Mouse (Mus musculus): Measurements from ENCODE around the gene Rtn2. TPM values are rescaled to one million over a fixed set of nuclear protein-coding genes. Genes with fewer than 3 reads are reported as not detected.
A peak's percentile ranks its signal among the peaks of the same experiment; 100 is the strongest.

Rtn2 gene
- polyA plus RNA-seq, 1 experiment from 2014 or later, result 8.0 TPM

GRCm38 (mm10) chr7:19325262-19326199 is 43.1 kb downstream of the Rtn2 start:
- Histone ChIP-seq H3K9me3 (ENCODE audit: low read length) (no peaks in the 10 kb centered on the region), H3K4me3 (ENCODE audit: low read length) (no peak overlapping the region), H3K4me2 (replicated peaks; ENCODE audit: low read depth, low read length) (no peak overlapping the region; the same call in 1 of the 2 replicates), H3K27ac (ENCODE audit: low read length) (no peak overlapping the region), H3K36me3 (ENCODE audit: insufficient read depth, low read length) (no peaks in the 10 kb centered on the region), H3K27me3 (ENCODE audit: insufficient read depth, low read length) (no peaks in the 10 kb centered on the region), H3K4me1 (ENCODE audit: insufficient read depth, low read length) (peaks cover 18% of the 10 kb centered on the region), H3K9ac (replicated peaks; ENCODE audit: low read length) (no peak overlapping the region)
- ATAC-seq (ENCODE audit: low FRiP score, low TSS enrichment), result no peak
- 70% methylated on average over 21 of the region's 21 CpGs for WGBS

GRCm38 (mm10) chr7:19326359-19326758 is 43.9 kb downstream of the Rtn2 start:
- peak overlapping the region; percentile 90 for H3K27ac ChIP-seq (ENCODE audit: low read length)
- peak overlapping the region; percentile 46 for H3K4me3 ChIP-seq (ENCODE audit: low read length)
- no peaks in the 10 kb centered on the region for H3K9me3 ChIP-seq (ENCODE audit: low read length)
- H3K4me1 ChIP-seq (ENCODE audit: insufficient read depth, low read length), result peaks cover 14% of the 10 kb centered on the region
- peak overlapping the region; percentile 68 for H3K4me2 ChIP-seq (replicated peaks; ENCODE audit: low read depth, low read length)
- H3K36me3 ChIP-seq (ENCODE audit: insufficient read depth, low read length), result no peaks in the 10 kb centered on the region
- peak overlapping the region; percentile 60 for H3K9ac ChIP-seq (replicated peaks; ENCODE audit: low read length)
- H3K27me3 ChIP-seq (ENCODE audit: insufficient read depth, low read length), result no peaks in the 10 kb centered on the region
- ATAC-seq (ENCODE audit: low FRiP score, low TSS enrichment), result peak; percentile 79
- under 1% methylated on average over 16 of the region's 20 CpGs for WGBS

- H3K9ac ChIP-seq (replicated peaks; ENCODE audit: low read length), result peak overlapping the region; percentile 60; the same call in 1 of the 2 replicates
- H3K36me3 ChIP-seq (ENCODE audit: insufficient read depth, low read length), result no peaks in the 10 kb centered on the region
- peak overlapping the region; percentile 46 for H3K4me3 ChIP-seq (ENCODE audit: low read length)
- under 1% methylated on average over 22 of the region's 22 CpGs for WGBS
- H3K27ac ChIP-seq (ENCODE audit: low read length), result peak overlapping the region; percentile 90
- H3K27me3 ChIP-seq (ENCODE audit: insufficient read depth, low read length), result no peaks in the 10 kb centered on the region
- H3K4me2 ChIP-seq (replicated peaks; ENCODE audit: low read depth, low read length), result peak overlapping the region; percentile 68
- H3K4me1 ChIP-seq (ENCODE audit: insufficient read depth, low read length), result peaks cover 14% of the 10 kb centered on the region
- H3K9me3 ChIP-seq (ENCODE audit: low read length), result no peaks in the 10 kb centered on the region
- ATAC-seq (ENCODE audit: low FRiP score, low TSS enrichment), result peak; percentile 85
Measured at GRCm38 (mm10) chr7:19327128-19327527, 44.7 kb downstream of the Rtn2 start.

- ATAC-seq (ENCODE audit: low FRiP score, low TSS enrichment), result no peak
- no peak overlapping the region for H3K4me3 ChIP-seq (ENCODE audit: low read length)
- H3K4me2 ChIP-seq (replicated peaks; ENCODE audit: low read depth, low read length), result peak overlapping the region; percentile 68; the same call in 1 of the 2 replicates
Measured at GRCm38 (mm10) chr7:19327782-19328181, 45.4 kb downstream of the Rtn2 start.

GRCm38 (mm10) chr7:19328425-19328824 is 46.0 kb downstream of the Rtn2 start:
- no peaks in the 10 kb centered on the region for H3K27me3 ChIP-seq (ENCODE audit: insufficient read depth, low read length)
- no peak overlapping the region for H3K27ac ChIP-seq (ENCODE audit: low read length)
- ATAC-seq (ENCODE audit: low FRiP score, low TSS enrichment), result no peak
- H3K4me1 ChIP-seq (ENCODE audit: insufficient read depth, low read length), result peaks cover 16% of the 10 kb centered on the region
- no peaks in the 10 kb centered on the region for H3K9me3 ChIP-seq (ENCODE audit: low read length)
- no peaks in the 10 kb centered on the region for H3K36me3 ChIP-seq (ENCODE audit: insufficient read depth, low read length)
- no peak overlapping the region for H3K4me3 ChIP-seq (ENCODE audit: low read length)
- H3K9ac ChIP-seq (replicated peaks; ENCODE audit: low read length), result no peak overlapping the region
- H3K4me2 ChIP-seq (replicated peaks; ENCODE audit: low read depth, low read length), result no peak overlapping the region

More at GRCm38 (mm10) chr7:19327782-19328181, 45.4 kb downstream of the Rtn2 start:
- Histone ChIP-seq H3K9me3 (ENCODE audit: low read length) (no peaks in the 10 kb centered on the region), H3K27me3 (ENCODE audit: insufficient read depth, low read length) (no peaks in the 10 kb centered on the region), H3K9ac (replicated peaks; ENCODE audit: low read length) (peak overlapping the region; percentile 60; the same call in 1 of the 2 replicates), H3K4me1 (ENCODE audit: insufficient read depth, low read length) (peaks cover 14% of the 10 kb centered on the region), H3K27ac (ENCODE audit: low read length) (0 out of 2 replicates have a peak overlapping the region, but pooled peaks have one; percentile 90), H3K36me3 (ENCODE audit: insufficient read depth, low read length) (no peaks in the 10 kb centered on the region)
- 79% methylated on average over 5 of the region's 5 CpGs for WGBS

GRCm38 (mm10) chr7:19331910-19332309 is 49.5 kb downstream of the Rtn2 start:
- WGBS, result 75% methylated on average over 2 of the region's 2 CpGs
- Histone ChIP-seq H3K27ac (ENCODE audit: low read length) (no peak overlapping the region), H3K4me2 (replicated peaks; ENCODE audit: low read depth, low read length) (no peak overlapping the region), H3K36me3 (ENCODE audit: insufficient read depth, low read length) (no peaks in the 10 kb centered on the region), H3K4me1 (ENCODE audit: insufficient read depth, low read length) (peaks cover 20% of the 10 kb centered on the region), H3K4me3 (ENCODE audit: low read length) (no peak overlapping the region), H3K9ac (replicated peaks; ENCODE audit: low read length) (no peak overlapping the region), H3K9me3 (ENCODE audit: low read length) (no peaks in the 10 kb centered on the region), H3K27me3 (ENCODE audit: insufficient read depth, low read length) (no peaks in the 10 kb centered on the region)
- no peak for ATAC-seq (ENCODE audit: low FRiP score, low TSS enrichment)

- H3K27me3 ChIP-seq (ENCODE audit: insufficient read depth, low read length), result no peaks in the 10 kb centered on the region
- under 1% methylated on average over 50 of the region's 52 CpGs for WGBS
- H3K36me3 ChIP-seq (ENCODE audit: insufficient read depth, low read length), result no peaks in the 10 kb centered on the region
- peak; percentile 47; the same call in 1 of the 2 replicates for ATAC-seq (ENCODE audit: low FRiP score, low TSS enrichment)
- H3K9me3 ChIP-seq (ENCODE audit: low read length), result no peaks in the 10 kb centered on the region
- peak overlapping the region; percentile 83 for H3K4me2 ChIP-seq (replicated peaks; ENCODE audit: low read depth, low read length)
- peak overlapping the region; percentile 66 for H3K9ac ChIP-seq (replicated peaks; ENCODE audit: low read length)
- peak overlapping the region; percentile 52 for H3K4me3 ChIP-seq (ENCODE audit: low read length)
- H3K27ac ChIP-seq (ENCODE audit: low read length), result no peak overlapping the region
- peaks cover 13% of the 10 kb centered on the region for H3K4me1 ChIP-seq (ENCODE audit: insufficient read depth, low read length)
Measured at GRCm38 (mm10) chr7:19332709-19333352, 50.4 kb downstream of the Rtn2 start.

- Histone ChIP-seq H3K4me1 (ENCODE audit: insufficient read depth, low read length) (peaks cover 11% of the 10 kb centered on the region), H3K27me3 (ENCODE audit: insufficient read depth, low read length) (no peaks in the 10 kb centered on the region), H3K9ac (replicated peaks; ENCODE audit: low read length) (no peak overlapping the region), H3K27ac (ENCODE audit: low read length) (no peak overlapping the region), H3K9me3 (ENCODE audit: low read length) (no peaks in the 10 kb centered on the region), H3K4me2 (replicated peaks; ENCODE audit: low read depth, low read length) (no peak overlapping the region), H3K4me3 (ENCODE audit: low read length) (no peak overlapping the region), H3K36me3 (ENCODE audit: insufficient read depth, low read length) (no peaks in the 10 kb centered on the region)
- no peak for ATAC-seq (ENCODE audit: low FRiP score, low TSS enrichment)
- WGBS, result 34% methylated on average over 3 of the region's 3 CpGs
Measured at GRCm38 (mm10) chr7:19335583-19335982, 53.2 kb downstream of the Rtn2 start.

GRCm38 (mm10) chr7:19337122-19337521 is 54.7 kb downstream of the Rtn2 start:
- 52% methylated on average over 10 of the region's 10 CpGs for WGBS
- Histone ChIP-seq H3K4me3 (ENCODE audit: low read length) (no peak overlapping the region), H3K27ac (ENCODE audit: low read length) (no peak overlapping the region), H3K4me1 (ENCODE audit: insufficient read depth, low read length) (peaks cover 21% of the 10 kb centered on the region), H3K27me3 (ENCODE audit: insufficient read depth, low read length) (peaks cover 13% of the 10 kb centered on the region), H3K36me3 (ENCODE audit: insufficient read depth, low read length) (no peaks in the 10 kb centered on the region), H3K9me3 (ENCODE audit: low read length) (no peaks in the 10 kb centered on the region), H3K9ac (replicated peaks; ENCODE audit: low read length) (no peak overlapping the region), H3K4me2 (replicated peaks; ENCODE audit: low read depth, low read length) (no peak overlapping the region)
- ATAC-seq (ENCODE audit: low FRiP score, low TSS enrichment), result no peak
